Mouse (Mus musculus) spleen, postnatal 10 days (tissue): ENCODE measurements around the gene Tmem108.
A peak's percentile ranks its signal among the peaks of the same experiment; 100 is the strongest.

ENCODE experiments used
- DNase-seq, 2 experiments: peaks; one replicate each; pipeline ENCODE4 v3.0.0; 2021 to 2022; ENCODE audit warnings: low spot score in 2 of 2

Tmem108 gene

DNA sequence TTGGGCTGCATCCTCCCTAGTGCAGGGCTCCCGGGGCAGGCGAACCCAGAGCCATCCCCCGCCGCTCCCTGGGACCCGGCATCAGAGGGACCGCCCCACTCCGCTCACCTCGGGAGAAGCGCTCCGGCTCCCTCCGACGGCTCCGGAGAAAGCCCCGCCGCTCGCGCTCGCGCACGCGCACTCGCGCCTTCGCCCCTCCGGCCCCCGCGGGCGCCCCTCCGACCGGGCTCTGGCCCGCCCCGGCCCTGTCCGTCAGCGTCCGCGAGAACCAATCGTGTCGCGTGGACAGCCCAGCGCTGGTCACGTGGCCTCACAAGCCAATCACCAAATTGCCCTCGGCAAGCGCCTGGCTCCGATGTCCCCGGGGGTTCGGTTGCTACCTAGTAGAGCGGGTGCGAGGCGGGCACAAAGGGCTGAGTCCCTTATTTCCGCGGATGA, at the start of gene Tmem108:
TSS of gene Tmem108 (minus strand) at position 191 of the 438 bp plus-strand sequence.
- DNase-seq, result peak; percentile 31 to 80

GRCm38 (mm10) chr9:103789029-103789428, 27.4 kb upstream of the Tmem108 start:
- no peak for DNase-seq

DNA sequence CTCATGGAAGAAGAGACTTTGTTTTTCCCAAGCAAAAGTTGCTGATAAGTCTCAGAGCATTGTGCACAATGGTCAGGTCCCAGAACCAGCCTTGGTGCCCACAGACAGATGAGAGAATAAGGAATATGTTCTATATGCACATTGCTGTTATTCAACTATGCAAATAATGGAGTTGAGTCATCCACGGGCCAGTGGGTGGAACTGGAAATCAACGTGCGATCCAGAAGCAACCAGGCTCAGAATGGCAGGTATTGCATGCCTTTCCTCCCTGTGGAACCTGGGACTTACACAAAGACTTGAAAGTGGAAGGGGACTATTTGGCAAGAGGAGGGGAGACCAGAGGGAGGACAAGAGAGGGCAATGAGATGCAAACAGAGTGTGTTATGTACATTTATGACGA, 22.5 kb upstream of the Tmem108 start:
- no peak for DNase-seq

DNA sequence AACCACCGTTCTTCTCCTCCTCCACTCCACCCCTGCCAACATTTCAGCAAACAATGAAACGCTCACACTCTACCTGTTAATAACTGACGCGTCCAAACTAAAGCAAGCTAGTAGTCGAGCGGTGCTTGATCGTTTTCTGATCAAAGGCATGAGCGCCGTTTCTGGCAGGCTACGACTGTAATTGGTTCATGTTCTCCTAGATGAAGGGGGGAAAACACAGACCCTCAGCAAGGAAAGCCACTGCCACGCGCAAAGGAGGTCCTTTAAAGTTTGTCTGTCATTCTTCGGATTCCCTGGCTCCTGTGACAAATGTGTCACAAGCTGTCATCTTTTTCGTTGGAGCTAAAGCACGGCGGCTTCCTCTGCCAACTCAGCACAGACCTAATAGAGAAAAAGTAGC, 21.6 kb upstream of the Tmem108 start:
- no peak for DNase-seq

DNA sequence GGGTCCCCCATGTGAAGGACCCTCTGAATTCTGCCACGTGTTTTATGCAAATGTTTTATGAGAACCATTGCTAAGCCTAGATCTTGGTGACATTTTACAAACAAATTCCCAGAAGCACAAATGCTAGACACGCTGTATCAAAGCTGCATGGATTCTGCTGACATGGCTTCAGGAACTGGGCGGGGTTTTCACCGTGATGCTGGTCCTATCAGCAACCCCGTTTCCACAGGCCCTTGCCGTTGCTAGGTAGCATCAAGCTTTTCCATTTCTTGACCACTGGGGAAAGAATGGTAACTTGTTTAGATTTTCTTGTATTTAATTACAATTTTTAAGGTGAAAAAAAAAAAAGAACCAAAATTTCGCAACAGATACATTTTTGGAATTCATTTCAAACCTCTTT, 20.7 kb upstream of the Tmem108 start:
- no peak for DNase-seq

DNA sequence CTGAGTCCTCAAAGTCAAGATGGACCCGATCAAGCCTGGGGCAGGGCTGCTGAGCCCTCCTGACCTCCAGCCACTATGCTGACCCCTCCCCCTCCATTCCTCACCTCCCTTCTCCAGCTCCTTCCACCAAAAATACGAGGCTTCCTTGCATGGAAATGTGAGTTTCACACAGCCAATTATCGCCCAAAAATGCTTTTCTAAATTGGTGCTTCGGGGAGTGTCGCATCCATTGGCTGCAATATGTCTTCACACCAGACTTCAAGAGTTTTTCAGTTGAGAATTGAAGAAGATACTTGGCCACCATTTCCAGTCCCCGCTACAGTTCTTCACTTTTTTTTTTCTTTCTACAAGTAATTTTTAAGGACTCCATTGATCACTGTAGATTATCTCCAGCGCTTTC, 19.8 kb upstream of the Tmem108 start:
- no peak for DNase-seq

DNA sequence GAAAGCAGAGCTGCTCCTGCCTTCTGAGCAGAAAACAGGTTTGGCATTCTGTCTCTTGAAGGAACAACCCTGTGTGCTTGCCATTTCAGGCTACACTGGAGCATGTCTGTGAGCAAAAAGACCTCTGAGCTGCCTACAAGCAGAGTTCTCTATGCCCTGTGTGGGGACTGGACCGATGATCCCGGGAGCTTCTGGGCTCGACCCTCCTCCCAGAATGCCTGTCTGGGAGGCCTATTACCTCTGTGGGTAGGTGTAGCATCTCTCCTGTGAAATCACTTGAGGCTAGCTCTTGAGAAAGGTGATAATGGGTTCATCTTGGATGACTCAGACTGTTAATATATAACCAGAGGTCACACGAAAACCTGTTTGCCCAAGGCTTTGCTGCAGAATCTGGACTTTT, 19.0 kb upstream of the Tmem108 start:
- DNase-seq, result no peak

- no peak for DNase-seq
Observed at GRCm38 (mm10) chr9:103778185-103778584, 16.5 kb upstream of the Tmem108 start.

DNA sequence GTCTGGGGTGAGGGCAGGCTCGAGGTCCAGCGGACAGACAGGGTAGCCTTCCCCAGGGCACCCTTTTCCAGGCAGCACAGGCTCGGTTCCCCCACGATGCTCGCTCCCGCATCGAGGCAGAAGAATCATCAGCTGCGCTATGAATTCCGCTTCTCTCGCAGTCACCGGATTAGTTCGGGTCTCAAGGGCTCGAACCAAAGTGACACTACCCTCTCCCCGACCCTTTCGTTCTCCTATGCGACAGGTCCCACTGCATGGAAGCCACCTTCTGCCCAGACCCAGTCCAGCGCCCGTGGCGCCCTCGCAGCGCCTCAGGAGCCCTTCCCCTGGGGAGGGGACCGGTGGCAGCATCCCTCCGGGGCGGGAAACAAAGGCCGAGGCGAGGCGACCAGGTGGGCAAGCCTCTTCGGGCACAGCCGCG, 476 bp downstream of the Tmem108 start:
- no peak for DNase-seq

DNA sequence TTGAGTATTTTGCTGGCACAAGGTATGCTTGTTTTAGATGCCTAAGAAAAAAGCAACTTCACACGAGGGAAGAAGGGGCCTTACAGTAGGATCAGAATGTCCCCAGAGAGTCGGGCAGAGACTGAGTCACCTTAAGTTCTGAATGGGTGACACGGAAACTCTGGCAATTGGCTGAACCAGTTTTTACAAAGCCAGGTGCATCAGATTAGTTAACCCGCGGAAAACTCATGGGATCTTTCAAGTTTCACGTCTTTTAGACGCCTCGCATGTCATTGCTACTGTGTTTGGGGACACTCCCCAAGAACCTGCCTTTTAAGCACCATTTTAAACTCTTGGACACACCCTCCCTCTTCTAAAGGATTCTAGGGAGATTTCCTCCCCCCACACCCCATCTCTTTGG, 1.3 kb downstream of the Tmem108 start:
- DNase-seq, result no peak

GRCm38 (mm10) chr9:103759829-103760228, 1.8 kb downstream of the Tmem108 start:
- no peak for DNase-seq

DNA sequence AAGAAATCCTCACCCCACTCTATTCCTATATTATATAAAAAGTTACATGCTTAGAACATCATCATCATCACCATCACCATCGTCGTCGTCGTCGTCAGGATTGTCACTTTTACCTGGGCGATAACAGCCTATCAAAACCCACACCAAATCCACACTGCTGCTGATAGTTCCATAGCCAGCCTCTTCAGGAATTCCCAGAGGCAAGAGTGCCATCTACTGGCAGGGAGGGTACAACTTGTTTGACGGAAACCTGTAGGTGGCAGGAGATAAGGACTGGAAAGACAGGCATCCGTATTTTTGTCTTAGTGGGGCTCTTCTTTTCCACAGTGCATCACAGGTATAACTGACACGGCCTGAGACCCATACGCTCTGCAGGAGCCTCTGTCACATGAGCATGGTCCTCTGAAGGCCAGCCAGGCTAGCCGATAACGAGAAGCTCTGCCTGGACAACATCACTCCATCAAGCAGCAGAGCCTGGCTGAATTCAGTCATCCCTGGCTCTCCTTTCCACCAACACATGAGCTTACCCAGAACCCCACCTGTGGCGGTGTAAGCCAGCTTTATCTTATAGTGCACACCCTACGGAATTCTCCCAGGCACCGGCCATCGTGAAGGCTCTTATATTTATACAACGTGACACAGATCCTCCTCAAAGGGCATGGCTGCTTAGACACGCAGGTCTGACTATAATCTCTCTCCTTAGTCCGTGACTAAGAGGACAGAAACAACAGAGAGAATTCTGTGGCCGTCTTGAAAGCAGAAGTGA, 2.5 kb downstream of the Tmem108 start:
- DNase-seq, result peak; percentile 30 to 71

GRCm38 (mm10) chr9:103758246-103758645, 3.4 kb downstream of the Tmem108 start:
- no peak for DNase-seq

- no peak for DNase-seq
Observed at GRCm38 (mm10) chr9:103752618-103753017, 9.0 kb downstream of the Tmem108 start.

DNA sequence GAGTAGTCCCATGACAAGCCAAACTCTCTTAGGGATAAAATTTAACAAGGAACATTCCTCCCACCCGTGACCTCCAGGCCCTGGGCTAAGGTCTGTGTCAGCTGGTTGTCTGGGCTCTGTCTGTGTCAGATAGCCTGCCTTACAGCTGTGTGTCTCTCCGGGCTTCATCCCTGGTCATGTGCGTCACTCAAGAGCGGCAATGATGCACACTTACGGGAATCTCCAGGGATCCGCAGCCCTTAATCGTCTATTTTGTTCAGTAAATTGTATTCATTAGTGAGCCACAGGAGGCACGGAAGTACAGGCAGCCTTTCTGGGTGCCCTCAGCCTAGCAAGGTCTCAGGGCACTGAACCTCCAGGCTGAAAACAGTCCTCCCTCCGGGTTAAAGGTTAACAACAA, 10.1 kb downstream of the Tmem108 start:
- no peak for DNase-seq

DNA sequence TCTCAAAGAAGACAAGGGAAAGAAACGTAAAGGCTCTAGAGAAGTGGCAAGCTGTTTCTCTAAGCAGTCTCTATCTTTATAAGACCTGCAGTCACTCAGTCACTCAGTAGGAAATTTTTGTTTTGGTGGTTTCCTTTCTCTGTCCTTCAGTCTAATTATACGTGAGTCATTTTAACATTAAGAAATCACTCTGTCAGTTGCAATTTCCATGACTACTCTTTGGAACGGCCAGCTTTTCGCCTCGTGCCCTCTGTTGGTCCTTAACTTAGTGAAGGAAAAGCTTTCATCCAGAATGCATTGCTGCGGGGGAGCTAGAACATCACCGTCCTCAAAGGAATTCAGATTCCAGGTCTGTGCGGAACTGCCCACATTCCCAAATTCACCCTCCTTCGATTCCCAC, 11.1 kb downstream of the Tmem108 start:
- no peak for DNase-seq

DNA sequence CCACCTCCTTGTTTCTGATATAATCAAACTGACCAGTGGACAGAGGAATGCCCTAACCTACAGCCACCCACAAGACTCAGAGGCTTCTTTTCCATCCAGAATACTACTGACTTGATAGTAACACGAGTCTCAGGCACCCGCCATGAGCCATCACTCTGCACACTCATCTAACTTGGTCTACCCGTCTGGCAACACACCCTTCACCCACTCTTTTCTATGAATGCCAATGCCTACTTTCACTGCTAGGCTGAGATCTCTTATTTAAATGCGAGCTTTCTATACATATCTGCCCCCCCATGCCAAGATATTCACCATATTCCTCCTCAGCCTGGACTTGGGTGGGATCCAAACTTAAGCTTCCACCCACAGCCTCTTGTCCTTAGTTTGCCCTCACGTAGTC, 15.0 kb downstream of the Tmem108 start:
- no peak for DNase-seq

DNA sequence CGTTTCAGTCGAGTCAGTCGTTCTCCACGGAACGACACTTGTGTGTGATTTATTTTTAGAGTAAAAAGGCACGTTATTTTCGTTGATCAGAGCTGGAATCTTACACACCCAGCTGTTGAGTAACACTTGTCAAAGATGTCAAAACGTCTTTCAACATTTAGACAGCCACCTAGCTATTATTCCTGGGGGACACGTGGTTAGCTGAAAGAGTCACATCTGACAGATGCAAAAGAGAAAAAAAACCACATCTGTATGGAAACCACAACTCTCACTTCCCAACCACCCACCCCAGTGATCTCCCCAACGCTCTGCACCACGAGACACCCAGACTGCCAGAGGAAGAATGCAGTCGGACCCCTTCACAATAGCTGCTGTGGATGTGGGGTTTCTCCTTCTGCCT, 21.5 kb downstream of the Tmem108 start:
- no peak for DNase-seq

DNA sequence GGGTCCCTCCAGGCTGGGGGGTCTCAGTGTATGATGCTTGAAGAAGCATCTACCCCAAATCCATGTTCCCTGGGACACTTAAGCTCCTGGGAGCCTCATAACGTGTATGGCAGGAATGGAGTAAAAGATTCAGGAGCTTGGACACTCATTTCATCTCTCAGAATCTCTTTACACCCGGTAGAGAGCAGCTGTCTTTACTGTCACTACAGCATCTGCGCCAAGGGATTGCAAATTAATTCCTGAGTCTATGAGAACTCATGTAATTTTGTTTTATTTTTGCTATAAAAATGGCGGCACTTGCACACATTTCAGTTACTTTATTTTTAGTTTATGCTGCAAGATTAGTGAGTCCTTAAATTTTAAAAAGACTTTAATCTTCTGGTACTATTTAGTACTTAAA, 22.6 kb downstream of the Tmem108 start:
- no peak for DNase-seq

DNA sequence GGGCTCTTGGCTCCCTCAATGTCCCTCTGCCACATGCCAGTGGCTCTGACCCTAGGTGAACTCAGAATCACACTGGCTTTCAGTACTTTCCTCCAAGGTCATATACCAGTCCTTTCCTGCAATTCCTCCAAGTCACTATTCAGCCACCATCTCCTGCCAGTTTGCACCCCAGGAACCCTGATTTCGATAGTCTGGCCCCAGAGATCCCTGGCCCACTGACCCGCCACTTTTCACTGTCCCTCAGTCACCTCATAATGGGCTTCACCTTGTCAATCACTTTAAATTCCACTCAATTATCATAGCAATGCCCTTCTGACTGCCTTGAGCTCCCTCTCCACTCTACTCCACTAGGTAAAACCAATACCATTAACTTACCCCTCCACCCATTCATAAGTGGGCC, 31.9 kb downstream of the Tmem108 start:
- no peak for DNase-seq

GRCm38 (mm10) chr9:103726751-103727462, 34.7 kb downstream of the Tmem108 start:
- DNase-seq, result no peak

DNA sequence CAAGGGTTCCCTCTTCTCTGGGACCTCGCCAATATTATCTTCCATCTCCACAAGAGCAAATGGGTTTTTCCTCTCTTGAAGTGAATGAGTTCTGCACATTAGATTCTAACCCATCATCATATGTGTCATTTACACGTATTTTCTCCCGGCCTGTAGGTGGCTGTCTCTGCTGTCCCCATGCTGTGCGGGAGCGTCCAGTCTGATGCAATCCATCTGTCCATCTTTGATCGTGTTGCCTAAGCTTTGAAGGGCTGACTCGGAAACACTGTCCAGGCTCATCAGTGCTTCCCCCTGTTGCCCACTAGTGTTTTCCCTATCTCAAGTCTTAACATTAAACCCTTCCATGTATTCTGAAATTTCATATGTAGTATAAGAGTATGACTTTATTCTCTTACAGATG, 36.1 kb downstream of the Tmem108 start:
- no peak for DNase-seq

- no peak for DNase-seq
Observed at GRCm38 (mm10) chr9:103721486-103721885, 40.2 kb downstream of the Tmem108 start.
